Mouse (Mus musculus) neural tube, embryonic 11.5 days (tissue): ENCODE measurements at regions not wholly inside any gene's neighbourhood (a gene's known extent, or its start where the extent isn't known, plus 50 kb on each side); places are given as distances from the start of the nearest gene placed in this dataset.
"Not testable (repeated sequence)": the region's sequence is repeated elsewhere in the genome, so short reads cannot be mapped to it uniquely, and the experiment has no call there.

ENCODE experiments used
- ATAC-seq: fragments of 200-750 bp; cut with Nextera tagmentation; 2 replicates; pipeline ENCODE4 v1.8.0; 2017; ENCODE audit warnings: moderate number of reproducible peaks, mild to moderate bottlenecking, moderate TSS enrichment, moderate library complexity; ENCODE audit not compliant: insufficient read depth, low FRiP score, low TSS enrichment
- DNase-seq: peaks from one replicate; pipeline ENCODE4 v3.0.0-alpha.2; 2015; ENCODE audit warnings: low spot score
- H3K27ac ChIP-seq: fragments of 300-500 bp; sonication (generic); 2 replicates; pipeline ENCODE4 v1.5.1; 2014; ENCODE audit warnings: low read depth, mild to moderate bottlenecking, low read length
- H3K27me3 ChIP-seq: fragments of 300-500 bp; sonication (generic); 2 replicates; pipeline ENCODE4 v1.6.1; 2014; ENCODE audit warnings: mild to moderate bottlenecking, low read length, mixed read lengths; ENCODE audit not compliant: control insufficient read depth, insufficient read depth
- H3K36me3 ChIP-seq: fragments of 300-500 bp; sonication (generic); 2 replicates; pipeline ENCODE4 v1.6.1; 2014; ENCODE audit warnings: mild to moderate bottlenecking, low read length, moderate library complexity, mixed read lengths; ENCODE audit not compliant: control insufficient read depth, insufficient read depth
- H3K4me1 ChIP-seq: fragments of 300-500 bp; sonication (generic); 2 replicates; pipeline ENCODE4 v1.6.1; 2014; ENCODE audit warnings: low read length, mixed read lengths; ENCODE audit not compliant: control insufficient read depth, insufficient read depth
- H3K4me2 ChIP-seq: fragments of 300-500 bp; sonication (generic); 2 replicates; pipeline ENCODE4 v1.6.1; 2014; ENCODE audit warnings: low read depth, mild to moderate bottlenecking, moderate library complexity
- H3K4me3 ChIP-seq: fragments of 300-500 bp; sonication (generic); 2 replicates; pipeline ENCODE4 v1.5.1; 2014; ENCODE audit warnings: low read depth, low read length
- H3K9ac ChIP-seq: fragments of 300-500 bp; sonication (generic); 2 replicates; pipeline ENCODE4 v1.6.1; 2014; ENCODE audit warnings: mild to moderate bottlenecking, low read length
- H3K9me3 ChIP-seq: fragments of 300-500 bp; sonication (generic); 2 replicates; pipeline ENCODE4 v1.6.1; 2016; ENCODE audit warnings: low read length; ENCODE audit not compliant: control insufficient read depth
- WGBS: fragments of 180-500 bp; shearing (Covaris S2); extraction: QIAGEN DNeasy Blood & Tissue Kit; methylation state at CpG from one replicate; pipeline ENCODE4 v1.1.7; 2014; 5-methylcytosine and 5-hydroxymethylcytosine counted together

DNA sequence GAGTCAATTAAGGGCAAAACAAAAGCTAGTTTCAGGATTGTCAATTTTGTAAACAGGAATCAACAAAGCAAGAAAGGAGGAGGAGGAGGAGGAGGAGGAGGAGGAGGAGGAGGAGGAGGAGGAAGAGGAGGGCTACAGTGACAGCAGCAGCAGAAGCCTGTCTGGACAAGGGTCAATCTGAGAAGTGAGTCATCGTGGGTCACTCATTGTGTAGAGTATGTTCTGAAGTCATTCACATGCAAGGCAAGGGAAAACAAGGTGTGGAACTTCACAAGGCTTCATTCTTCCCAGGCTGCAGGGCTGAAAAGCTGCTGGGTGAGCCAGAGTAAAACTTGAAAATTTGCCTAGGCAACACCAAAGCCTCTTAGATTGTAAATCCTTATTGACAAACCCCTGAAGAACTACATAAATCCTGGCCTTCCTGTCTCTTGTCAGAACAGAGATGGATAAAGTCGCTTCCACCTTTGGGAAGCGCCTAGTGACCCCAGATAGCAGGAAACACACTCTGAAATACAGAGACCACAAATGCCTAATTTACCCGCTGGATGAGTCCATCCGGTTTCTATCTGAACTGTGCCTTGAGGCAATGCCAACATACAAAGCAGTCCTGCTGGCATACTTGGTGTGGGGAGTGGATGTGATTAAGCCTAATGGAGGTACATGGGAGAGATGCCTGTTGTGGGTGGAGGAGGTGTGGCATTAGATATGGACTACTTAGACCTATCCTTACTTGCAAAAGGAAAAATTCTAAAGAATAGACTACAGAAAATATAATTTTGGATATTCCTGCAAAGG, 408.9 kb upstream of the Tbl1xr1 start:
- DNase-seq, result no peak
- Histone ChIP-seq H3K4me2 (no peak overlapping the region), H3K4me1 (no peaks in the 10 kb centered on the region), H3K4me3 (no peak overlapping the region), H3K36me3 (no peaks in the 10 kb centered on the region), H3K9me3 (no peaks in the 10 kb centered on the region), H3K27me3 (no peaks in the 10 kb centered on the region), H3K9ac (no peak overlapping the region), H3K27ac (no peak overlapping the region)
- WGBS, result 70% methylated on average over 5 of the region's 5 CpGs
- no peak for ATAC-seq

DNA sequence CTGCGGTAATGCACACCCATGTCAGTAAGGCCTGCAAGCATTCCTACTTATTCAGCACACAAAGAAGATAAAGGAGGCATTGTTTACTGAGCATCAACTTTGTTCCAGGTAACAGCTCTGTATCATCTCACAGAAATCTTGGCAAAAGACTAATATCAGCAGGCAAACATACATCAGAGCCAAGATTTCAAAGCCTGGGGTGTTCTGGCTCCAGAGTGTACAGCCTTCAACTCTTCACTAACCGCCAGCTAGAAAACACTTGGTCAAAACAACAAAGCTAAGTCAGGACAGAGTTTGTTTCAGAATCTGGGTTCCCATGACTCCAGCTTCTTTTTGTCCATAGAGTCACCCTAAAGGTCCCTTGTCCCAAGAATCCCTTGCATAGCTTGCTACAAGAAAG, 404.6 kb upstream of the Tbl1xr1 start:
- Histone ChIP-seq H3K9ac (no peak overlapping the region), H3K4me1 (no peaks in the 10 kb centered on the region), H3K9me3 (no peaks in the 10 kb centered on the region), H3K36me3 (no peaks in the 10 kb centered on the region), H3K4me2 (no peak overlapping the region), H3K4me3 (no peak overlapping the region), H3K27ac (no peak overlapping the region), H3K27me3 (no peaks in the 10 kb centered on the region)
- ATAC-seq (no peak), DNase-seq (no peak)
- WGBS, result 91% methylated on average over 2 of the region's 2 CpGs

DNA sequence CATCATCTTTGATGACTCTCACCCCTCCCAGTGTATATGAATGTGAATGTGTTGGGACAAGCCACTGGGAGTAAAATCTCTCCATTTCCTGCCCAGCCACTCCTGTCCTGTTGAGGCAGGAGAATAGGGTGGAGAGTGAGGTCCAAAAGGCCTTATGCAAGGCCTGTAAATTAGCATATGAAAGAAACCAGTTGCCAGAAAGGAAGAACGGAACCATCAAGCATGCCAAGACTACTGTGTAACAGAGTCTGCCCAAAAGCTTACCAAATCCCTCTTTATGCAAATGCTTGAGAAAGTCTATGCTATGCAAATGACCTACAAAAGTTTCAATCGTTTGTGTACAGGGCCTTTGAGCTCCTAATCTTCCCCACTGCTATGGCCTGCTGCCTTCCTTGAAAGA, 404.0 kb upstream of the Tbl1xr1 start:
- Histone ChIP-seq H3K4me2 (no peak overlapping the region), H3K9ac (no peak overlapping the region), H3K27me3 (no peaks in the 10 kb centered on the region), H3K4me3 (no peak overlapping the region), H3K9me3 (no peaks in the 10 kb centered on the region), H3K36me3 (no peaks in the 10 kb centered on the region), H3K4me1 (no peaks in the 10 kb centered on the region), H3K27ac (no peak overlapping the region)
- DNase-seq, result no peak
- 58% methylated on average over 2 of the region's 2 CpGs for WGBS
- no peak for ATAC-seq

DNA sequence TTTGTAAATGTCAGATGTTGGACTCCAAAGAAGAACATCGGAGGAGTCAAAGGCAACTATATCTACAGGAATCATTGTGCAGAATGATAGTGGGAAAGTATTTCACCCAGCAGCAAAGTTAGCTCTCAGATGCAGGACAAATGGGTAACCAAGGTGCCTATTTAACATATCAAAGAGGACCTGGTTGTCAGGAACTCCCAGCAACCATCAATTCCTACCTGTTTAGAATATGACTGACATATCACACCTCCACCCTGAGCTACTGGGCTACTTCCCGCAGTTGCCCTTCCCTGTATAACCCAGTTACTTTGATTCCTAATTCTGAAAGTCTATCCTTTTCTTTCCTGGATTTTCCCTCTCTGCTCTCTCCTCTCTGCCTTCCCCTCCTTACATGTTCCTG, 403.0 kb upstream of the Tbl1xr1 start:
- no peaks in the 10 kb centered on the region for H3K27me3 ChIP-seq

DNA sequence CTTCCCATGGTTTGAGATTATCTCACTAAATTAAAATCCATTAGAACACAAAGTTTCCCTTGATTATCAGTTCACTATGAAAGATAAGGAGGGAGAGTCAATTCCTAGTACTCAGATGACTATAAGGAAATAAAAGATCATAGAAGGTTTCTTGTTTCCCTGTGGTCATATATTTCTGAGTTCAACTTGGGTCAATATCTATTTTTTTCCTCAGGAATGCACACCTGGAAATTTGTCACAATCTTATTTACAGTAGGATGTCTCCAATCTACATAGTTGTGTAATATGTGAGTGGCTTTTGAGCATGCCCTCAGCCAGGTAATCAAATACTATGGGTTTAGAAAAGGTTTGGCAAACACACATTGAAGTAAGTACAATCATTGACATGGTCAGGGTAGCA, 398.2 kb upstream of the Tbl1xr1 start:
- Histone ChIP-seq H3K4me1 (no peaks in the 10 kb centered on the region), H3K27ac (no peak overlapping the region), H3K9me3 (no peaks in the 10 kb centered on the region), H3K36me3 (no peaks in the 10 kb centered on the region), H3K4me3 (no peak overlapping the region), H3K9ac (no peak overlapping the region), H3K4me2 (no peak overlapping the region), H3K27me3 (no peaks in the 10 kb centered on the region)
- ATAC-seq (no peak), DNase-seq (no peak)

More for the DNA sequence above, 403.0 kb upstream of the Tbl1xr1 start:
- no peaks in the 10 kb centered on the region for H3K36me3 ChIP-seq
- H3K27ac ChIP-seq, result no peak overlapping the region
- no peaks in the 10 kb centered on the region for H3K4me1 ChIP-seq
- H3K9me3 ChIP-seq, result no peaks in the 10 kb centered on the region
- 94% methylated on average over 2 of the region's 2 CpGs for WGBS
- H3K9ac ChIP-seq, result no peak overlapping the region
- H3K4me2 ChIP-seq, result no peak overlapping the region
- ATAC-seq (no peak), DNase-seq (no peak)
- H3K4me3 ChIP-seq, result no peak overlapping the region

DNA sequence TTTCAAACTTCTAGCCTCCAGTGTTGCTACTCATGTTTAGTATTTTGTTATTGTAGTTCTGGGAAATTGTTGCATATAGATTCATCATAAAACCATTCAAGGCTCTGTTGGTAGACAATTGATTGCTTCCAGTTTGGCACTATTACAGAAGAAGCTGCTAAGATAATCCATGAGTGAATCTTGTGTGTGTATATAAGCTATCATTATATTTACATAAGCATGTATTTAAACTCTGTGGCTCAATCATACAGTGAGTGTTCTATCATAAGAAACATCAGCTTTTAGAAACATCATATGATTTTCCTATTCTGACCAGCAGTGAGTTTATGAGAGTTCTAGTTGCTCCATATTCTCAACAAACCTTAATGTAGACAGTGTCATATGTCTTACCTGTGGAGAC, 397.7 kb upstream of the Tbl1xr1 start:
- ATAC-seq, result no peak
- Histone ChIP-seq H3K4me1 (no peaks in the 10 kb centered on the region), H3K4me2 (no peak overlapping the region), H3K4me3 (no peak overlapping the region), H3K36me3 (no peaks in the 10 kb centered on the region), H3K9ac (no peak overlapping the region), H3K9me3 (no peaks in the 10 kb centered on the region), H3K27me3 (no peaks in the 10 kb centered on the region), H3K27ac (no peak overlapping the region)
- DNase-seq, result no peak

DNA sequence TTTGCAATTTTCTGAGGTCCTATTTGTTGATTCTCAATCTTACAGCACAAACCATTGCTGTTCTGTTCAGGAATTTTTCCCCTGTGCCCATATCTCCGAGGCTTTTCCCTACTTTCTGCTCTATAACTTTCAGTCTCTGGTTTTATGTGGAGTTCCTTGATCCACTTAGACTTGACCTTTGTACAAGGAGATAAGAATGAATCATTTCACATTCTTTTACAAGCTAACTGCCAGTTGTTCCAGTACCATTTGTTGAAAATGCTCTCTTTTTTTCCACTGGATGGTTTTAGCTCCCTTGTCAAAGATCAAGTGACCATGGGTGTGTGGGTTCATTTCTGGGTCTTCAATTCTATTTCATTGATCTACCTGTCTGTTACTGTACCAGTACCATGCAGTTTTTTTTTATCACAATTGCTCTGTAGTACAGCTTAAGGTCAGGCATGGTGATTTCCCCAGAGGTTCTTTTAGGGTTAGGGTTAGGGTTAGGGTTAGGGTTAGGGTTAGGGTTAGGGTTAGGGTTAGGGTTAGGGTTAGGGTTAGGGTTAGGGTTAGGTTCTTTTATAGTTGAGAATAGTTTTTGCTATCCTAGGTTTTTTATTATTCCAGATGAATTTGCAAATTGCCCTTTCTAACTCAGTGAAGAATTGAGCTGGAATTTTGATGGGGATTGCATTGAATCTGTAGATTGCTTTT, 378.3 kb upstream of the Tbl1xr1 start:
- not testable (repeated sequence) for DNase-seq

DNA sequence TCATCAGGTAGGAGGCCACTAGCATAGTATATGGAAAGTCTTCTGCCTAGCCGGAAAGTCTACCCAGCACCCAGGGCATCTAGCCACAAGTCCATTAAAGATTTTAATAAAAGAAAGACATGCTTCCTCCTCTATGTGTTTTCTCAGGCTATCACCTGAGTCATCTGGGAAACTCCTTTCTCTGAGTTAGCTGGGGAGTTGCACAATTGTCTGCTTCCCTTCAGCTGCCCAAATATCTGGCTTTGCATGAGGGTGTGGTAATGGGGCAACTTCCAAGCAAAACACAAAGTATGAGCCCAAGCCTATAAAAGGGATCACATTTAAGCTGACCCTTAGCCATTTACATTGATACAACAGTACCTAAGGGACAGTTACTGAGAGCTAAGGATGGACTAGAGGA, 376.9 kb upstream of the Tbl1xr1 start:
- Histone ChIP-seq H3K4me3 (no peak overlapping the region), H3K9me3 (no peaks in the 10 kb centered on the region), H3K9ac (no peak overlapping the region), H3K27ac (no peak overlapping the region), H3K36me3 (no peaks in the 10 kb centered on the region), H3K27me3 (no peaks in the 10 kb centered on the region), H3K4me2 (no peak overlapping the region), H3K4me1 (no peaks in the 10 kb centered on the region)
- WGBS, result 100% methylated on average over 1 of the region's 1 CpGs
- DNase-seq (no peak), ATAC-seq (no peak)

More for the DNA sequence above, 378.3 kb upstream of the Tbl1xr1 start:
- not testable (repeated sequence) for H3K27ac ChIP-seq, H3K9ac ChIP-seq, H3K4me2 ChIP-seq, ATAC-seq, H3K36me3 ChIP-seq, H3K27me3 ChIP-seq, H3K4me3 ChIP-seq, H3K4me1 ChIP-seq, H3K9me3 ChIP-seq
- WGBS, result 73% methylated on average over 1 of the region's 1 CpGs

DNA sequence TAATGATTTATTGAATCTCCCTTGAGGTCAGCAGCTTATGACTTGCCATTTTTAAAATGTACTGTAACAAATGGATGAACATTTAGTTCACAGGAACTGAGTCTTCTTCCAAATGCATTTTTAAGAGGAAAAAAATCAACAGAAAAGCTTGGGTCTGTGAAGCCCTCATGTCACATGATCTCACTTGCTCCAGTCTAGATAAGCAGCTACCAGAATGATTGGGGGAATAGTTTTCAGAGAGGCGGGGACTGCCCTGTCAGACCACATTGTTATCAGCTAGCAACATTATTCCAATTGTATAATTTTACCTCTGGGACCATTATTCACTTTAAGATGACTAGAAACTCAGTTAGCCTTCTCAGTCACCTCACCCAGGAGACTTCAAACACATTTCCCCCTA, 376.1 kb upstream of the Tbl1xr1 start:
- H3K4me1 ChIP-seq, result no peaks in the 10 kb centered on the region
- 79% methylated on average over 1 of the region's 1 CpGs for WGBS

More for the DNA sequence above, 376.1 kb upstream of the Tbl1xr1 start:
- DNase-seq, result no peak
- no peaks in the 10 kb centered on the region for H3K27me3 ChIP-seq
- no peak overlapping the region for H3K4me3 ChIP-seq
- no peaks in the 10 kb centered on the region for H3K9me3 ChIP-seq
- H3K27ac ChIP-seq, result no peak overlapping the region
- ATAC-seq, result no peak
- H3K4me2 ChIP-seq, result no peak overlapping the region
- no peak overlapping the region for H3K9ac ChIP-seq
- H3K36me3 ChIP-seq, result no peaks in the 10 kb centered on the region
